Mouse (Mus musculus) hindbrain, embryonic 10.5 days (tissue): Measurements from ENCODE around the gene Sorcs2. TPM values are rescaled to one million over a fixed set of nuclear protein-coding genes. Genes with fewer than 3 reads are reported as not detected.

ENCODE experiments used
- DNase-seq: peaks from one replicate; pipeline ENCODE4 v3.0.0-alpha.2; 2017; ENCODE audit warnings: low spot score
- H3K27ac ChIP-seq: fragments of 300-500 bp; sonication (generic); 2 replicates; pipeline ENCODE4 v1.5.1; 2016; ENCODE audit warnings: mild to moderate bottlenecking, moderate library complexity
- H3K27me3 ChIP-seq: fragments of 300-500 bp; sonication (generic); 2 replicates; pipeline ENCODE4 v1.6.1; 2016; ENCODE audit warnings: mild to moderate bottlenecking; ENCODE audit not compliant: poor library complexity, insufficient read depth, severe bottlenecking
- H3K36me3 ChIP-seq: fragments of 300-500 bp; sonication (generic); 2 replicates; pipeline ENCODE4 v1.6.1; 2016; ENCODE audit warnings: mild to moderate bottlenecking, moderate library complexity
- H3K4me1 ChIP-seq: fragments of 300-500 bp; sonication (generic); replicated peaks from 2 replicates; pipeline ENCODE4 v1.6.1; 2016; ENCODE audit warnings: mild to moderate bottlenecking
- H3K4me3 ChIP-seq: fragments of 300-500 bp; sonication (generic); 2 replicates; pipeline ENCODE4 v1.5.1; 2016; ENCODE audit warnings: mild to moderate bottlenecking, moderate library complexity
- H3K9me3 ChIP-seq: fragments of 300-500 bp; sonication (generic); 2 replicates; pipeline ENCODE4 v1.6.1; 2016; ENCODE audit warnings: mild to moderate bottlenecking, moderate library complexity
- WGBS: fragments of 180-500 bp; shearing (Covaris S2); methylation state at CpG from one replicate; pipeline ENCODE4 v1.1.7; 2016; 5-methylcytosine and 5-hydroxymethylcytosine counted together
- polyA plus RNA-seq: library from polyadenylated mRNA; unstranded; fragments of >200 nt; fragmentation: Nextera tagmentation; extraction: Ambion mirVana; gene quantifications from 2 replicates; pipeline ENCODE4 v1.2.1, GENCODE M21; 2016

The Sorcs2 gene
- polyA plus RNA-seq, 1 experiment from 2014 or later = 10.5 TPM

DNA sequence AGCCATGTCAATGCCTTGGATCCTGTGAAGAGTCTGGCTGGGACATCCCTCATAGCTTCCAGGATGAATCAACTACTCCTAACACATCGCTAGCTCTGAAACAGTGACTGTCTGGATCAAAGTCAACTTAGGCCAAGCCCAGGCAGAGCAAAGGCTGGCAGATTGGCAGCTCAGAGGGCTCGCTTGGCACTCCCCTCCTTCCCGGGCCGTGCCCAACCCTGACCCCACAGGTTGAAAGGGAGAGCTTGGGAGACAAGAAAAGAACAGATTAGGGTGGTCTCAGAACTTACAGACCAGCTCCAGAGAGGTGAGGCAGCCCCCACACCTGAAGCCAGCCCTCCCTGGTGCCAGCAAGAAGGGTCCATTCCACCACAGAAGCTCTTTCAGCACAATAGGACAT, 14.5 kb downstream of the Sorcs2 start:
- Histone ChIP-seq H3K27ac (no peak overlapping the region), H3K4me1 (peaks cover 41% of the 10 kb centered on the region), H3K27me3 (peaks cover 9% of the 10 kb centered on the region; the same call in 1 of the 2 replicates), H3K4me3 (no peak overlapping the region), H3K36me3 (no peaks in the 10 kb centered on the region), H3K9me3 (no peaks in the 10 kb centered on the region)
- DNase-seq = no peak
- 92% methylated on average over 4 of the region's 4 CpGs for WGBS

DNA sequence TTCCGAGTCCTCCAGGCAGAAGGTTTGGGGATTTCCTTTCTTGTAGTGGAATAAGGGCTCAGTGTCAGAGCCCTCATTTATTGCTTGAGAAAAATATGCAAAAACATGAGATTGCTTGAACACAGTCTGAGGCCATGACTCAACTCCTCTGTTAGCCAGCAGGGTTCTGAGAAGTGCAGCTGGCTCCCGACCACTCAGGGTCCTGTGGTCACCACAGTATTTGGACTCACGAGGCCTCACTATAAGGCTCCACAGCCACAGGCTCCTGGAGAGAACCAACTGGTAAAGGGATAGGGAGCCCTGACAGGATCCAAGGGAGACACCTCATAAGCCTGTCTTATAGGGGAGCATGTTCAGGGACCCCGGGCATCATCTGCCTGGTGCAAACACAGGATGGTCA, 15.2 kb downstream of the Sorcs2 start:
- H3K4me1 ChIP-seq = peaks cover 41% of the 10 kb centered on the region
- H3K9me3 ChIP-seq = no peaks in the 10 kb centered on the region

DNA sequence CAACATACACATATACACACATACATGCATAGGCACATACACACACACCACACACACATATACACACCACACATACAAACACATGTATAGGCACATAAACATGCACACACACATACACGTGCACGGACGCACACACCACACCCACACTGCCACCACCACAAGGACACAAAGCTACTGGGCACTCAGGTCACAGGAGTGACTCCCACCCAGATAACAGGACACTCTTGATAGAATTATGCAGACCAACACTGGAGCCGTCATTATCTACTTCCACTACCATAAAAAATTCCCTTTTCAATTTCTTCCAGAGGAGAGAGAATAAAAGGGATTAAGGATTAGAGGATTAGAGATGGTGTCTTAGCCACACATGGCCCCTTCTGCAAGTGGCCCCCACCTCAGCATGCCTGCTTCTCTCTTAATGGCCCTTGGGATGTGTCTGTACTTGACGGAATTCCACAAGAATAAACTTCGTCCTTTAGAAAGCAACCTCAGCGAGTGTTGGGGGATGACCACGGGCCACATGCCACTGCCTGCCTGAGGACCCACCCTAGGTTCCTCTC, 15.7 kb downstream of the Sorcs2 start:
- H3K4me1 ChIP-seq = peaks cover 41% of the 10 kb centered on the region
- H3K27ac ChIP-seq = no peak overlapping the region

More for the DNA sequence above, 15.2 kb downstream of the Sorcs2 start:
- Histone ChIP-seq H3K27ac (no peak overlapping the region), H3K4me3 (no peak overlapping the region), H3K36me3 (no peaks in the 10 kb centered on the region), H3K27me3 (peaks cover 9% of the 10 kb centered on the region; the same call in 1 of the 2 replicates)
- WGBS = 83% methylated on average over 4 of the region's 4 CpGs
- DNase-seq = no peak

DNA sequence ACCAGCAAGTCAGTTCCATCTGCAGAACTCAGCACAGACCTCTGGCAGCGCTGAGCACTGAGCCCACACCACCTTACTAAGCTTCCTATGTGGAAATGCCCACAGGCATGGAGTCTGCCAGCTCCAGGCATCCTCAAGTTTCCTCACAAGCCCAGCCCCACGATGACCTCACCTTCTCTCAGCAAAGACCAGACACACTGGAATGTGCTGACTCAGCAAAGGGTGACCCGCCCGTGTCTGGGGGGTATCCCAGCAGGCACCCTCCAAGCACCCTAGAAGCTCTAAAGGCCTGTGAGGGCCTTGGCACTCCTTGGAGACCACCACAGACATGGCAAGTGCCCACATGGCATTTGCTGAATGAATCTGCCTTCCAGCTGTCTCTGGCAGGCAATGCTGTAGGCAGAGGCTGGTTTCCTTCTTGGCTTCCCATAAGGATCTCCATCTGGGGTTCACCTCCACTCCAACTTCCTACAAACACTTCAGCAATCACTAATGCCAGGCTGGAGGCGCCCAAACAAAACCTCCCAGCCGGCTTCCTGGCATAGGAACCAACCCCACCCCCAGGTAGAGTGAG, 17.9 kb downstream of the Sorcs2 start:
- Histone ChIP-seq H3K27me3 (peaks cover 9% of the 10 kb centered on the region; the same call in 1 of the 2 replicates), H3K36me3 (no peaks in the 10 kb centered on the region), H3K9me3 (no peaks in the 10 kb centered on the region), H3K27ac (peak overlapping the region; percentile 14; the same call in 1 of the 2 replicates), H3K4me3 (no peak overlapping the region), H3K4me1 (peaks cover 44% of the 10 kb centered on the region)
- DNase-seq = no peak
- 80% methylated on average over 6 of the region's 6 CpGs for WGBS

More for the DNA sequence above, 15.7 kb downstream of the Sorcs2 start:
- Histone ChIP-seq H3K4me3 (no peak overlapping the region), H3K9me3 (no peaks in the 10 kb centered on the region), H3K36me3 (no peaks in the 10 kb centered on the region), H3K27me3 (peaks cover 9% of the 10 kb centered on the region; the same call in 1 of the 2 replicates)
- 75% methylated on average over 8 of the region's 8 CpGs for WGBS
- DNase-seq = no peak

DNA sequence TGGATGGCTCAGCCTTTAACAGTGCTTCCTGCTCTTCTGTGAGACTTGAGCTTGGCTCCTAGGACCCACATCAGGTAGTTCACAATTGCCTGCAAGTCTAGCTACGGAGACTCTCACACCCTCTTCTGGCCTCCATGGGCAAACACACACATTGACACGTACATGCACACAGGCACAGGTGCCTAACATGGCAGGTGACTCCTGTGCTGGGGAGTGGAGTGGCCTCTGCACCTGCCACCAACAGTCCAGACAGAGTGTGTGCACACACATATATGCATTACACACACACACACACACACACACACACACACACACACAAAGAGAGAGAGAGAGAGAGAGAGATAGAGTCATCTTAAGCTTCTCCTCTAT, 19.6 kb downstream of the Sorcs2 start:
- Histone ChIP-seq H3K27ac (no peak overlapping the region), H3K36me3 (no peaks in the 10 kb centered on the region), H3K4me3 (no peak overlapping the region), H3K9me3 (no peaks in the 10 kb centered on the region), H3K4me1 (peaks cover 45% of the 10 kb centered on the region), H3K27me3 (no peaks in the 10 kb centered on the region)
- no peak for DNase-seq
- 86% methylated on average over 2 of the region's 2 CpGs for WGBS

DNA sequence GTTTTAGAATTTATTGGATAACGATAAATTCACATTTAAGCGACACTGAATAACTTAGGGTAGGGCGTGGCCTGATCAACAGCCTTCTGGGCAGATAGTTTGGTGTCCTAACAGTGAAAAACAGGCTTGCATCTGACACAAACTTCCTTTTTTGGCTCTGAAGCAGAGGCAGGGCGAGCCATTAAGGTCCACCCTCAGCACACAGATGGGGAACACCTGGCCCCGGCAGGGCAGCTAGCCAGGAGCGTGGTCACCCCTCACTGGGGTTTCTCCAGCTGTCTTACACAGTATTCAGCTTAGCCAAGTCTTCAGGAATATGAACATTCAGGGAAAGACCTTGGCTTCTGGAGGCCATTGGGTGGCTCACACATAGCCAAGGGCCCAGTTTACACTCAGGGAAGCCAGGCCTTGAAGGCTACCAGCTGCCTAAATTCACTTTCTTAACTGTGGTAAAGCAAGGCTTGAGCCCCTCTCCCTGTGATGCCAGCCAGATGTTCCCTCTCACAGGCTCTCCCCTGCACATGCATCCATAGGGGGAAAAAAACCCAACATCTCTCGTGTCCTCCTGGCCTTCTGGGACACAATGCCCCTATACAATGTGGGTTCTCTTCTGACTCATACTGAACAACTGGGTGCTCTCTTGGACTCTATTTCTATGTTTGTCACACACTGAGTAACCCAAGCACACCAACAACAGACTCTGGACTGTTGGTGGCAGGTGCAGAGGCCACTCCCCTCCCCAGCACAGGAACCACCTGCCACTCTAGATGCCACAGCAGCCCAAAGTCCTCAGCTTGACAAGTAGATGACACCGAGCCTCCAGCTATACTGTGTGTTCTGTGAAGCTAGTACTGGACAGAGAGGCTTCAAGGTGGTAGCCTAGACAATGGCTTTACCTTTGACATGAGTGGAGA, 20.2 kb downstream of the Sorcs2 start:
- H3K4me1 ChIP-seq = peaks cover 47% of the 10 kb centered on the region
- H3K36me3 ChIP-seq = no peaks in the 10 kb centered on the region
- no peaks in the 10 kb centered on the region for H3K27me3 ChIP-seq
- DNase-seq = no peak
- H3K4me3 ChIP-seq = no peak overlapping the region
- 91% methylated on average over 8 of the region's 8 CpGs for whole genome bisulfite sequencing
- no peak overlapping the region for H3K27ac ChIP-seq
- H3K9me3 ChIP-seq = no peaks in the 10 kb centered on the region

DNA sequence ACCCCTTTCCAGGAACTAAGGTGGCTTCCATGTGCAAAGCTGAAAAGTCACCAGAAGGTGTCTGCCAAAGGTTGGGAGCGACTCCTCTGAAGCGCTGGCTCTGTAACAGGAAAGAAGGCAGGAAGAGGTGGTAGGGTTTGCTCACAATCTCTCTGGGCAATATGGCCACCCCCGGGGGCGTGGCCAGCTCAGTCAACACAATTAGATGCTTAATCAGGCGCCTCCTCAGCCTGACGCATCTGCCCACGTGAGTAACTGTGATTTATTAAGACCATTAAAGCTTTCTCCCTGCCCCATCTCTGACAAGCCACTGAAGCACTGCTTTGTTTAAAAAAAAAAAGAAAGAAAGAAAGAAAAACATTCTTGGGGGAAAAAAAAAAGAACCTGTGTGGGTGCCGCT, 22.1 kb downstream of the Sorcs2 start:
- Histone ChIP-seq H3K4me1 (peaks cover 52% of the 10 kb centered on the region), H3K4me3 (no peak overlapping the region), H3K27ac (peak overlapping the region; percentile 29; the same call in 1 of the 2 replicates), H3K9me3 (no peaks in the 10 kb centered on the region), H3K36me3 (no peaks in the 10 kb centered on the region), H3K27me3 (0 out of 2 replicates have a peak, but pooled peaks cover 1% of the 10 kb centered on the region)
- no peak for DNase-seq
- 66% methylated on average over 8 of the region's 8 CpGs for WGBS

DNA sequence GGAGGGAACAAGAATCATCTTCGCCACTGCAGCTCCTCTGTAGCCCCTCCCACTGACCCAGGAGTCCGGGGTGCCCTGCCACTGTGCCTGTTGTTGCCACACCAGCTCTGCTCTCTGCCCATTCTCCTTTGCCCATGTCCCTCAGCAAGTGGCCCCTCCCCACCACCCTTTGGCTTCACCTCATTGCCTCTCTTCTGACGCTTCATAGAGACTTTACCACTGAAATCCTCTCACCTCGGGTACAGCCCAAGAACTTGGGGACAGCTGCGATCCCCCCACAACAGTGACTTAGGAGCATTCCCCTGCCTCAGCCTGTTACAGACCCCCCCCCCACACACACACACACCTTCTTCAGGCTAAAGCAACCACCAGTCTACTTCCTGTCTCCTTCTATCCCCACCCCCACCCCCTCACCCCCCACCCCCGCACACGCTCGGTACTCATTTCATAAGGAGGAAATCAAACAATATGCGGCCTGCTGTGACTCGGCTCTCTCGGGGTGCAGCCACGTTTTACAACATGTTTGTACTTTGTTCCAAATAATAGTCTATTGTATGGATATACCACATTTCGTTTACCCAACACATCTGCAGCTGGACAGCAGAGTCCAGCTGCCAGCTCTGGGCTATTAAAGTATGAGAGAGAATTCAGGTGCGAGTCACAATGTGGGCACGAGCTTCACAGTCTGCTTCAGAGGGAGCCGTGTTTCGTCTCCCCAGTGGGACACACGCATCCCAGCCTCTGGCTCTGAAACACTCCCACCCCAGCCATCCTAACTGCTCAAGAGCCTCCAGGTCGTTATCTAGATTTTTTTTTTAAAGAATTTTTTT, 23.5 kb downstream of the Sorcs2 start:
- Histone ChIP-seq H3K27ac (peak overlapping the region; percentile 69), H3K9me3 (no peaks in the 10 kb centered on the region), H3K36me3 (no peaks in the 10 kb centered on the region), H3K27me3 (0 out of 2 replicates have a peak, but pooled peaks cover 4% of the 10 kb centered on the region), H3K4me3 (no peak overlapping the region), H3K4me1 (peaks cover 57% of the 10 kb centered on the region)
- 62% methylated on average over 19 of the region's 19 CpGs for WGBS
- DNase-seq = no peak

DNA sequence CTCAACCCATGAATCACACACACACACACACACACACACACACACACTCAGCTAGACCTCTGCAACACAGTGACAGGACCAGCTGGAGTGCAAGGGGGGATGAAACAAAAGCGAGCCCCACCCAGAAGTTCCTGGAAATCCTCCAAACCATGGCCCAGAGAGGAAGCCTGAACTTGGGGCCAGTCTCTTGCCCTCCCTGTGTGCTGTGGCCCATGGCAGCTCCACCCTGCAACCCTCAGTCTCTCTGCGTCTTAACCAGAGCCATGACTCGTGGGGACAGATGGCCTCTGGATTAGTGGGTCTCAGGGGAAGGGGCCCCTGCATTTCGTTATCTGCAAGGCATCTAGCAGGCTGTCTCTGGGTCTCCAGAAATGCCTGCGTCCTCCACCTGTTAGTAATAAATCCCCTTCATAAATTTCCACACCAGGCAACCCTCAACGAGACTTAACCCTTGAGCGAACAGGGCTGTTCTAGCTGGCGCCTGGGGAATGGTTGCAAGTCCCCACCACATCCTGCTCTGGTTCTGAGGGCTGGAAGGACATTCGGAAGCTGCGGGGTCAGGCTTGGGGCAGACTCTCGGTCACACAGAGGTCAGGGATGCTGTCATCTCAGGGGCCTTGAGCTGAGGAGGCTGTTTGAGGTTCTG, 24.6 kb downstream of the Sorcs2 start:
- Histone ChIP-seq H3K4me1 (peaks cover 68% of the 10 kb centered on the region), H3K4me3 (no peak overlapping the region), H3K27ac (peak overlapping the region; percentile 69; the same call in 1 of the 2 replicates), H3K36me3 (no peaks in the 10 kb centered on the region), H3K9me3 (no peaks in the 10 kb centered on the region), H3K27me3 (0 out of 2 replicates have a peak, but pooled peaks cover 4% of the 10 kb centered on the region)
- peak; percentile 25 for DNase-seq
- WGBS = 47% methylated on average over 11 of the region's 11 CpGs

DNA sequence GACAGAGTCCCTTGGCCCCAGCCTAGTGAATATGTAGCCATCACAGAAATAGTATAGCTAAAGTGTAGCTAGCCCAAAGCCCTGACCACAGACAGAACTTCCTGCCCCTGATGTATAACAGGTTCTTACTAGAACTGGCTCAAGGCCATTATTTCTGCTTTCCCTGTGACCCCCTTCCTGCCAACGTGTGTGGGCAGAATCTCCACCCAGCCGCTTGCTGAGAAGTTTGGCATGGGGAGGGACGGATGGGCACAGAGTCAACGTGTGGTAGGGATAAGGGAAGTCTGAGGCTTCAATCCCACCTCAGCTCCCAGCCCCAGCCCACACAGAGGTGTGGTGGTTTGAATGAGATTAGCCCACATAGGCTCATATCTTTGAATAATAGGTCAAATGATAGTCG, 26.2 kb downstream of the Sorcs2 start:
- no peak for DNase-seq
- Histone ChIP-seq H3K36me3 (no peaks in the 10 kb centered on the region), H3K9me3 (no peaks in the 10 kb centered on the region), H3K27me3 (0 out of 2 replicates have a peak, but pooled peaks cover 9% of the 10 kb centered on the region), H3K4me3 (no peak overlapping the region), H3K27ac (no peak overlapping the region), H3K4me1 (peaks cover 70% of the 10 kb centered on the region)
- 80% methylated on average over 5 of the region's 5 CpGs for WGBS

DNA sequence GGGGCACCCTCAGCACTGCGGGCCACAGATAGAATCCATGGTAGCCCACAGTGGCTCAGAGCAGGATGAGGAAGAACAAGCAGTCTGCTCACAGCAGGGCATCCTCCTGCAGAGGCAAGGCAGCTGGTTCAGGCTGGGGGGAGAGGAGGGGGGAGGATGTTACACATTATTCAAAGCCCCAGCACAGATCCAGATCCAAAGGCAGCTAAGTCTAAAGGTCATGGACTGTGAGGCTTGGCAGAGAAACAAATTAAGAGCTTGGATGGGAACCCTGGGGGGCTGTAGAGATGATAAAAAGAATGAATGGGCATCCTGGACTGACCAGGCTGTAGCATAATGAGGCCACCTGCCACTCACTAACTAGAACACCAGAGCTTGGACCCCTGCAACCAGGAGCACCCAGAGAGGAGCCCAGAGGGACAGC, 28.7 kb downstream of the Sorcs2 start:
- H3K27ac ChIP-seq = peak overlapping the region; percentile 41
- 0 out of 2 replicates have a peak, but pooled peaks cover 9% of the 10 kb centered on the region for H3K27me3 ChIP-seq
- no peaks in the 10 kb centered on the region for H3K9me3 ChIP-seq
- peak; percentile 22 for DNase-seq
- peaks cover 60% of the 10 kb centered on the region for H3K4me1 ChIP-seq
- H3K4me3 ChIP-seq = no peak overlapping the region
- 40% methylated on average over 1 of the region's 1 CpGs for WGBS
- H3K36me3 ChIP-seq = no peaks in the 10 kb centered on the region
